ENCODE assay signal across 14 mouse cellular contexts in genomic region chr13:43233331-43233730, GRCm38 (mm10).
DNase-seq lines count a peak whose midpoint lies in the region; ATAC-seq lines count a peak whose summit lies in the region.
"Had no signal": no experiment of that assay in that cellular context is flagged by ENCODE, and none has a peak within 500 bp of the region (broad histone marks: within the 10 kb centered on the region; RNA-seq: fewer than 3 reads in every experiment).

No protein-coding gene starts in this region.

- H3K27ac ChIP-seq in heart, embryonic 12.5 days (ENCODE audit: poor library complexity, severe bottlenecking), result peak overlapping the region; percentile 54; the same call in 1 of the 2 replicates
- H3K27ac ChIP-seq in limb, embryonic 15.5 days, result peak overlapping the region; percentile 22; the same call in 1 of the 2 replicates
- no peak overlapping the region; the same call in 1 of the 2 replicates for H3K27ac ChIP-seq in limb, embryonic 10.5 days
- peak overlapping the region; percentile 90; the same call in 1 of the 2 replicates for H3K27ac ChIP-seq in liver, embryonic 13.5 days
- H3K27ac ChIP-seq: forebrain, embryonic 15.5 days had no signal

- no peak for ATAC-seq in heart, embryonic 12.5 days (ENCODE audit: insufficient number of reproducible peaks, low FRiP score)
- ATAC-seq in limb, embryonic 15.5 days (ENCODE audit: insufficient number of reproducible peaks, low FRiP score, low TSS enrichment, low read depth), result no peak
- no peak for ATAC-seq in liver, embryonic 13.5 days (ENCODE audit: low read depth)
- ATAC-seq: forebrain, embryonic 15.5 days had no signal

- no peak overlapping the region for H3K4me2 ChIP-seq in heart, embryonic 12.5 days
- H3K4me2 ChIP-seq in limb, embryonic 15.5 days, result no peak overlapping the region
- H3K4me2 ChIP-seq in liver, embryonic 13.5 days, result no peak overlapping the region
- H3K4me2 ChIP-seq: forebrain, embryonic 15.5 days; lung, embryonic 14.5 days; neural tube, embryonic 15.5 days had no signal

- 45% methylated on average over 4 of the region's 4 CpGs for WGBS in heart, embryonic 12.5 days
- 69% methylated on average over 4 of the region's 4 CpGs for WGBS in limb, embryonic 15.5 days
- 60% methylated on average over 4 of the region's 4 CpGs for WGBS in limb, embryonic 10.5 days
- WGBS in liver, embryonic 13.5 days (ENCODE audit: insufficient replicate concordance), result 54% methylated on average over 4 of the region's 4 CpGs

- intact Hi-C loops in heart, postnatal 25 days (cut with DNase I), result loop anchor here (2.0 to 5.0 kb wide), 2 partner anchors 41 to 63 kb away; no protein-coding TSS in a partner anchor

- peaks cover 86% of the 10 kb centered on the region for H3K4me1 ChIP-seq in heart, embryonic 12.5 days (replicated peaks)
- H3K4me1 ChIP-seq in limb, embryonic 15.5 days, result peaks cover 52% of the 10 kb centered on the region
- H3K4me1 ChIP-seq in limb, embryonic 10.5 days, result peaks cover 58% of the 10 kb centered on the region
- peaks cover 93% of the 10 kb centered on the region for H3K4me1 ChIP-seq in liver, embryonic 13.5 days (replicated peaks)

- H3K9ac ChIP-seq in heart, embryonic 12.5 days, result no peak overlapping the region
- H3K9ac ChIP-seq in limb, embryonic 15.5 days, result no peak overlapping the region
- H3K9ac ChIP-seq in liver, embryonic 13.5 days, result no peak overlapping the region
- H3K9ac ChIP-seq: forebrain, embryonic 15.5 days; lung, embryonic 14.5 days; neural tube, embryonic 15.5 days had no signal

- no peak overlapping the region for H3K4me3 ChIP-seq in heart, embryonic 12.5 days
- H3K4me3 ChIP-seq in limb, embryonic 15.5 days, result no peak overlapping the region
- no peak overlapping the region for H3K4me3 ChIP-seq in limb, embryonic 10.5 days
- no peak overlapping the region for H3K4me3 ChIP-seq in liver, embryonic 13.5 days (replicated peaks)
- H3K4me3 ChIP-seq: forebrain, embryonic 15.5 days; neural tube, embryonic 15.5 days had no signal

- H3K9me3 ChIP-seq in heart, embryonic 12.5 days (replicated peaks), result no peaks in the 10 kb centered on the region
- no peaks in the 10 kb centered on the region for H3K9me3 ChIP-seq in limb, embryonic 15.5 days
- H3K9me3 ChIP-seq in limb, embryonic 10.5 days (replicated peaks), result no peaks in the 10 kb centered on the region
- no peaks in the 10 kb centered on the region for H3K9me3 ChIP-seq in liver, embryonic 13.5 days (replicated peaks)
- H3K9me3 ChIP-seq: forebrain, embryonic 15.5 days; G1E; neural tube, embryonic 15.5 days had no signal

- no peak for DNase-seq in heart, postnatal 25 days (ENCODE audit: low spot score)
- no peak for DNase-seq in limb, embryonic 10.5 days (ENCODE audit: low spot score)
- DNase-seq in adipocyte (ENCODE audit: low spot score), result peak; percentile 70
- DNase-seq in liver, embryonic 13.5 days, result no peak
- no peak for DNase-seq in neural tube, embryonic 10.5 days (ENCODE audit: extremely low spot score, low spot score)
- DNase-seq: adrenal gland, postnatal 14 days; cerebellum, adult 8-10 months; lung, embryonic 14.5 days; thymus, adult 18-20 months had no signal

- H3K27me3 ChIP-seq in heart, embryonic 12.5 days (replicated peaks), result no peaks in the 10 kb centered on the region
- H3K27me3 ChIP-seq in limb, embryonic 15.5 days, result no peaks in the 10 kb centered on the region
- H3K27me3 ChIP-seq in limb, embryonic 10.5 days (ENCODE audit: low read depth, poor library complexity, severe bottlenecking), result no peaks in the 10 kb centered on the region
- no peaks in the 10 kb centered on the region for H3K27me3 ChIP-seq in liver, embryonic 13.5 days
- H3K27me3 ChIP-seq: forebrain, embryonic 15.5 days; neural tube, embryonic 15.5 days had no signal

- H3K36me3 ChIP-seq in heart, embryonic 12.5 days, result no peaks in the 10 kb centered on the region
- no peaks in the 10 kb centered on the region for H3K36me3 ChIP-seq in limb, embryonic 15.5 days
- H3K36me3 ChIP-seq in limb, embryonic 10.5 days, result no peaks in the 10 kb centered on the region
- H3K36me3 ChIP-seq in liver, embryonic 13.5 days, result no peaks in the 10 kb centered on the region
- H3K36me3 ChIP-seq: forebrain, embryonic 15.5 days; G1E; neural tube, embryonic 15.5 days had no signal
